Mouse (Mus musculus) natural killer cell, adult 2 months (primary cell): ENCODE results near the gene Trpv4.

Experiments used
- DNase-seq, 2 experiments: peaks; one replicate each; pipeline ENCODE4 v3.0.0; 2022; ENCODE audit warnings: low spot score in 2 of 2

The Trpv4 gene

GRCm38 (mm10) chr5:114590043-114590913 is 67.9 kb downstream of the Trpv4 start:
- DNase-seq = no peak

- DNase-seq = no peak
Measured at GRCm38 (mm10) chr5:114589454-114589853, 68.8 kb downstream of the Trpv4 start.

GRCm38 (mm10) chr5:114589026-114589425 is 69.2 kb downstream of the Trpv4 start:
- DNase-seq = no peak

GRCm38 (mm10) chr5:114588416-114588815 is 69.8 kb downstream of the Trpv4 start:
- DNase-seq = no peak

GRCm38 (mm10) chr5:114587908-114588307 is 70.3 kb downstream of the Trpv4 start:
- peak in 1 of 2 experiments; percentile 82 for DNase-seq

- no peak for DNase-seq
Measured at GRCm38 (mm10) chr5:114585682-114586081, 72.5 kb downstream of the Trpv4 start.

GRCm38 (mm10) chr5:114584293-114585104 is 73.7 kb downstream of the Trpv4 start:
- no peak for DNase-seq

- no peak for DNase-seq
Measured at GRCm38 (mm10) chr5:114583490-114584175, 74.6 kb downstream of the Trpv4 start.

GRCm38 (mm10) chr5:114583046-114583445 is 75.2 kb downstream of the Trpv4 start:
- no peak for DNase-seq

GRCm38 (mm10) chr5:114581486-114581885 is 76.7 kb downstream of the Trpv4 start:
- no peak for DNase-seq

- DNase-seq = no peak
Measured at GRCm38 (mm10) chr5:114579714-114580357, 78.4 kb downstream of the Trpv4 start.

GRCm38 (mm10) chr5:114578361-114578760 is 79.9 kb downstream of the Trpv4 start:
- no peak for DNase-seq

GRCm38 (mm10) chr5:114575986-114576605 is 82.1 kb downstream of the Trpv4 start:
- no peak for DNase-seq

GRCm38 (mm10) chr5:114575530-114575929 is 82.7 kb downstream of the Trpv4 start:
- DNase-seq = no peak

GRCm38 (mm10) chr5:114575010-114575409 is 83.2 kb downstream of the Trpv4 start:
- no peak for DNase-seq

GRCm38 (mm10) chr5:114573920-114574628 is 84.1 kb downstream of the Trpv4 start:
- DNase-seq = no peak

- DNase-seq = no peak
Measured at GRCm38 (mm10) chr5:114572997-114573396, 85.2 kb downstream of the Trpv4 start.
